Mouse (Mus musculus) hindbrain, embryonic 16.5 days (tissue): ENCODE measurements around the gene Srgap2. TPM values are rescaled to one million over a fixed set of nuclear protein-coding genes. Genes with fewer than 3 reads are reported as not detected.

Source experiments
- ATAC-seq: fragments of 200-750 bp; cut with Nextera tagmentation; 2 replicates; pipeline ENCODE4 v1.8.0; 2017; ENCODE audit warnings: moderate TSS enrichment, moderate library complexity
- H3K27ac ChIP-seq: fragments of 300-500 bp; sonication (generic); 2 replicates; pipeline ENCODE4 v1.5.1; 2014; ENCODE audit warnings: low read depth, mild to moderate bottlenecking, control low read depth, low read length, moderate library complexity
- H3K27me3 ChIP-seq: fragments of 300-500 bp; sonication (generic); replicated peaks from 2 replicates; pipeline ENCODE4 v1.6.1; 2014; ENCODE audit warnings: low read length; ENCODE audit not compliant: control insufficient read depth, insufficient read depth
- H3K36me3 ChIP-seq: fragments of 300-500 bp; sonication (generic); 2 replicates; pipeline ENCODE4 v1.6.1; 2014; ENCODE audit warnings: mild to moderate bottlenecking, low read length, moderate library complexity, mixed read lengths; ENCODE audit not compliant: control insufficient read depth, insufficient read depth
- H3K4me1 ChIP-seq: fragments of 300-500 bp; sonication (generic); 2 replicates; pipeline ENCODE4 v1.6.1; 2014; ENCODE audit warnings: low read depth, low read length; ENCODE audit not compliant: control insufficient read depth, insufficient read depth
- H3K4me2 ChIP-seq: fragments of 300-500 bp; sonication (generic); 2 replicates; pipeline ENCODE4 v1.6.1; 2014; ENCODE audit warnings: mild to moderate bottlenecking, low read length, control low read depth, moderate library complexity
- H3K4me3 ChIP-seq: fragments of 300-500 bp; sonication (generic); 2 replicates; pipeline ENCODE4 v1.5.1; 2014; ENCODE audit warnings: mild to moderate bottlenecking, low read length, control low read depth, moderate library complexity
- H3K9ac ChIP-seq: fragments of 300-500 bp; sonication (generic); 2 replicates; pipeline ENCODE4 v1.6.1; 2014; ENCODE audit warnings: low read depth, mild to moderate bottlenecking, control low read depth, low read length, moderate library complexity
- H3K9me3 ChIP-seq: fragments of 300-500 bp; sonication (generic); 2 replicates; pipeline ENCODE4 v1.6.1; 2014; ENCODE audit warnings: mild to moderate bottlenecking, low read length, moderate library complexity; ENCODE audit not compliant: control insufficient read depth
- WGBS: fragments of 180-500 bp; shearing (Covaris S2); extraction: QIAGEN DNeasy Blood & Tissue Kit; methylation state at CpG from one replicate; pipeline ENCODE4 v1.1.7; 2014; 5-methylcytosine and 5-hydroxymethylcytosine counted together
- polyA plus RNA-seq: library from polyadenylated mRNA; unstranded; fragments of >200 nt; fragmentation: Nextera tagmentation; extraction: Ambion mirVana; gene quantifications from 2 replicates; pipeline ENCODE4 v1.2.1, GENCODE M21; 2015

Gene Srgap2
- polyA plus RNA-seq, 1 experiment from 2014 or later, result 24.6 TPM

- H3K9me3 ChIP-seq, result no peaks in the 10 kb centered on the region
- peak; percentile 22; the same call in 1 of the 2 replicates for ATAC-seq
- H3K36me3 ChIP-seq, result peaks cover 8% of the 10 kb centered on the region; the same call in 1 of the 2 replicates
- no peak overlapping the region for H3K4me3 ChIP-seq
- H3K4me1 ChIP-seq, result no peaks in the 10 kb centered on the region
- H3K4me2 ChIP-seq, result no peak overlapping the region
- WGBS, result 52% methylated on average over 1 of the region's 1 CpGs
- H3K27ac ChIP-seq, result no peak overlapping the region
- H3K27me3 ChIP-seq, result no peaks in the 10 kb centered on the region
- no peak overlapping the region for H3K9ac ChIP-seq
These were observed 243.0 kb downstream of the Srgap2 start for GRCm38 (mm10) chr1:131284167-131284566.

GRCm38 (mm10) chr1:131281731-131282130, 245.4 kb downstream of the Srgap2 start:
- H3K9me3 ChIP-seq, result no peaks in the 10 kb centered on the region
- H3K27me3 ChIP-seq, result no peaks in the 10 kb centered on the region
- 0 out of 2 replicates have a peak, but pooled peaks have one; percentile 10 for ATAC-seq
- H3K4me2 ChIP-seq, result no peak overlapping the region
- H3K4me1 ChIP-seq, result no peaks in the 10 kb centered on the region
- no peak overlapping the region for H3K27ac ChIP-seq
- H3K36me3 ChIP-seq, result peaks cover under 1% of the 10 kb centered on the region; the same call in 1 of the 2 replicates
- WGBS, result 56% methylated on average over 4 of the region's 4 CpGs
- H3K9ac ChIP-seq, result no peak overlapping the region
- no peak overlapping the region for H3K4me3 ChIP-seq

GRCm38 (mm10) chr1:131280280-131280679, 246.9 kb downstream of the Srgap2 start:
- no peak overlapping the region for H3K27ac ChIP-seq
- no peaks in the 10 kb centered on the region for H3K27me3 ChIP-seq
- 55% methylated on average over 3 of the region's 3 CpGs for WGBS
- ATAC-seq, result no peak
- H3K9ac ChIP-seq, result no peak overlapping the region
- no peak overlapping the region for H3K4me2 ChIP-seq
- no peaks in the 10 kb centered on the region for H3K36me3 ChIP-seq
- no peaks in the 10 kb centered on the region for H3K9me3 ChIP-seq
- no peaks in the 10 kb centered on the region for H3K4me1 ChIP-seq
- H3K4me3 ChIP-seq, result no peak overlapping the region

- Histone ChIP-seq H3K9me3 (no peaks in the 10 kb centered on the region), H3K27me3 (no peaks in the 10 kb centered on the region), H3K4me2 (peak within 1 kb of the TSS; percentile 35; the same call in 1 of the 2 replicates), H3K9ac (0 out of 2 replicates have a peak within 1 kb of the TSS, but pooled peaks have one; percentile 4), H3K27ac (no peak within 1 kb of the TSS), H3K4me3 (0 out of 2 replicates have a peak within 1 kb of the TSS, but pooled peaks have one; percentile 20), H3K36me3 (no peaks in the 10 kb centered on the region), H3K4me1 (no peaks in the 10 kb centered on the region)
- ATAC-seq, result no peak
- 45% methylated on average over 4 of the region's 4 CpGs for WGBS
These were observed 247.7 kb downstream of the Srgap2 start, which contains the start of gene Ikbke for GRCm38 (mm10) chr1:131279456-131279776. Ikbke (minus strand) TSS chr1:131279606.

- Histone ChIP-seq H3K27ac (no peak overlapping the region), H3K4me2 (peak overlapping the region; percentile 35; the same call in 1 of the 2 replicates), H3K9ac (0 out of 2 replicates have a peak overlapping the region, but pooled peaks have one; percentile 4), H3K4me3 (0 out of 2 replicates have a peak overlapping the region, but pooled peaks have one; percentile 20), H3K27me3 (no peaks in the 10 kb centered on the region), H3K9me3 (no peaks in the 10 kb centered on the region), H3K4me1 (no peaks in the 10 kb centered on the region), H3K36me3 (no peaks in the 10 kb centered on the region)
- ATAC-seq, result no peak
- 55% methylated on average over 8 of the region's 8 CpGs for WGBS
These were observed 248.3 kb downstream of the Srgap2 start for GRCm38 (mm10) chr1:131278606-131279455.

- H3K9ac ChIP-seq, result no peak overlapping the region
- no peaks in the 10 kb centered on the region for H3K36me3 ChIP-seq
These were observed 250.3 kb downstream of the Srgap2 start for GRCm38 (mm10) chr1:131276831-131277230.

GRCm38 (mm10) chr1:131275577-131275976, 251.6 kb downstream of the Srgap2 start:
- no peak overlapping the region for H3K9ac ChIP-seq
- no peak overlapping the region for H3K4me2 ChIP-seq
- no peaks in the 10 kb centered on the region for H3K36me3 ChIP-seq
- no peak overlapping the region for H3K4me3 ChIP-seq
- H3K9me3 ChIP-seq, result no peaks in the 10 kb centered on the region
- WGBS, result 80% methylated on average over 14 of the region's 14 CpGs
- ATAC-seq, result no peak
- H3K27ac ChIP-seq, result no peak overlapping the region
- H3K4me1 ChIP-seq, result no peaks in the 10 kb centered on the region
- H3K27me3 ChIP-seq, result no peaks in the 10 kb centered on the region

More at GRCm38 (mm10) chr1:131276831-131277230, 250.3 kb downstream of the Srgap2 start:
- H3K4me3 ChIP-seq, result no peak overlapping the region
- no peak overlapping the region for H3K4me2 ChIP-seq
- no peak for ATAC-seq
- H3K27me3 ChIP-seq, result no peaks in the 10 kb centered on the region
- H3K4me1 ChIP-seq, result no peaks in the 10 kb centered on the region
- no peaks in the 10 kb centered on the region for H3K9me3 ChIP-seq
- H3K27ac ChIP-seq, result no peak overlapping the region

GRCm38 (mm10) chr1:131274725-131275539, 252.2 kb downstream of the Srgap2 start:
- H3K27ac ChIP-seq, result no peak overlapping the region
- ATAC-seq, result no peak
- no peak overlapping the region for H3K9ac ChIP-seq
- H3K4me3 ChIP-seq, result no peak overlapping the region
- peaks cover 2% of the 10 kb centered on the region for H3K4me1 ChIP-seq
- H3K36me3 ChIP-seq, result no peaks in the 10 kb centered on the region
- H3K27me3 ChIP-seq, result no peaks in the 10 kb centered on the region
- no peaks in the 10 kb centered on the region for H3K9me3 ChIP-seq
- no peak overlapping the region for H3K4me2 ChIP-seq
- 52% methylated on average over 19 of the region's 22 CpGs for WGBS
